Mouse (Mus musculus) frontal cortex, adult (tissue): ENCODE results near the gene Tvp23a.

Experiments
- ATAC-seq: cut with Nextera tagmentation; 2 replicates; pipeline ENCODE4 v1.9.2; 2017; ENCODE audit warnings: mild to moderate bottlenecking, moderate library complexity, mixed read lengths; ENCODE audit not compliant: low TSS enrichment

Gene Tvp23a

GRCm38 (mm10) chr16:10394699-10395540, 52.2 kb downstream of the Tvp23a start, which contains the start of gene Tekt5:
TSS of gene Tekt5 (minus strand) at chr16:10395490.
- ATAC-seq = peak; percentile 82

DNA sequence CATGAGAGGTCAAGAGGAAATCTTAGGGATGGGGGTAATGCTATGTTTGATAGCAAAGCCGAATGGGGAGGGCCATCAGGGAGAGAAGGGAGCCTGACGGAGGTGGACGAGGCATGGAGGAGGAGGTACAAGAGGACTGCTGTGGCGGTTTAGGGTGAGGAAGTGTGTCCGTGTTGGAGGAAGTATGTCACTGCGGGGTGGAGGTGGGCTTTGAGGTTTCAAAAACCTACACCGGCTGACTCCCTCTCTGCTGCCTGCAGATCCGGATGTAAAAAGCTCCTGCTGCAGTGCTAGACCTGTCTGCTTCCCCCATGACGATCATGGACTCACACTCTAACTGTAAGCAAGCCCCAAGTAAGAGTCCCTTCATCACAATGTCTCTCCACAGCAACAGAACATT, 54.6 kb downstream of the Tvp23a start:
- ATAC-seq = no peak

- ATAC-seq = no peak
These were observed 58.4 kb downstream of the Tvp23a start for GRCm38 (mm10) chr16:10388634-10389365.

GRCm38 (mm10) chr16:10385261-10385660, 61.9 kb downstream of the Tvp23a start:
- no peak for ATAC-seq

DNA sequence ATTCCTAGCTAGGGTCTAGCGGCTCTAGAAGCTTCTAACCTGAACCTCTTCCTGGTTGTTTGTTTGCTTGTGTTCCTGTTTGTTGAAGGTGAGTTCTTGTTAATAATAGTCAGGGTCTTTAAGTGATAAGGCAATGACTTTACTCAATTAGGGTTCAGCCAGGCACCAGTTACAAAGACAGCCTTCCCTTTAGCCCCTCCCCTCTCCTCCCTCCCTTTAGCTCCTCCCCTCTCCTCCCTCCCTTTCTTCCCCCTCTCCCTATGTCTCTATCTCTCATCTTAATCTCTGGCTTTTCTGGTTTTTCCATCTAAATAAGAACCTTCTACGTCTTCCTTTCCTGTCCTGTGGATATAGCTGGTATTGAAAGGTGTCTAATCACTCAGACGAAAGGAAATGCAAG, 62.6 kb downstream of the Tvp23a start:
- ATAC-seq = no peak

- no peak for ATAC-seq
These were observed 63.1 kb downstream of the Tvp23a start for GRCm38 (mm10) chr16:10384060-10384497.

GRCm38 (mm10) chr16:10379531-10379930, 67.6 kb downstream of the Tvp23a start:
- peak; percentile 92 for ATAC-seq

DNA sequence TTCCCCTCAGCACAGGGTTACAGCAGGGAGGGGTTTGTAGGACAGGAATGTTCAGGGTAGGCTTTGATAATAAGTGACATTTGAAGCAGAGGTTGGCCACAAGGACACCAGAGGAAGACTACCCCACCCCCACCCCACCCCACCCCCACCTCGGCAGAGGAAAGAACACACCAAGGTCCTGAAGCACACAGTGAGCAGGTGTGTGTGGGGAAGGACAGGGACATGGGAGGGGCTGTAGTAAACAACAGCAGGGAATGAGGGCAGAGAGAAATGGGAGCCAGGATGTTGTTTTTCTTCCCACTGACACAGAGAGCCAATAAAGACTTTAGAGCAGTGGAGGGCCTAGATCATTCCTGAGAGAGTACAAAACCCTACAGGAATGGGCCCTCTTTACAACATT, 69.9 kb downstream of the Tvp23a start:
- ATAC-seq = no peak

GRCm38 (mm10) chr16:10374254-10375011, 72.7 kb downstream of the Tvp23a start:
- no peak for ATAC-seq

- no peak for ATAC-seq
These were observed 74.8 kb downstream of the Tvp23a start for GRCm38 (mm10) chr16:10372372-10372771.
